Mouse (Mus musculus) layer of hippocampus, adult 18-20 months (tissue): ENCODE results near the gene Eif3f. TPM values are rescaled to one million over a fixed set of nuclear protein-coding genes. Genes with fewer than 3 reads are reported as not detected.
A peak's percentile ranks its signal among the peaks of the same experiment; 100 is the strongest.

ENCODE experiments used
- DNase-seq, 2 experiments: peaks; one replicate each; pipeline ENCODE4 v3.0.0; 2022; ENCODE audit warnings: low spot score in 2 of 2
- total RNA-seq, 2 experiments: library from RNA; stranded (reverse); gene quantifications; 2 replicates each; pipeline ENCODE4 v1.2.3; 2021

Gene Eif3f
- total RNA-seq, 2 experiments from 2014 or later: 101 to 103 TPM

- peak; percentile 60 to 82 for DNase-seq
These were observed 32.6 kb downstream of the Eif3f start for GRCm38 (mm10) chr7:108966742-108967362.

- no peak for DNase-seq
These were observed 34.0 kb downstream of the Eif3f start for GRCm38 (mm10) chr7:108968201-108968600.

GRCm38 (mm10) chr7:108972273-108972672 is 38.1 kb downstream of the Eif3f start:
- no peak for DNase-seq

- no peak for DNase-seq
These were observed 51.9 kb downstream of the Eif3f start for GRCm38 (mm10) chr7:108985934-108986708.

GRCm38 (mm10) chr7:108991207-108991606 is 57.0 kb downstream of the Eif3f start:
- peak in 1 of 2 experiments; percentile 72 for DNase-seq

Other genes with a start within 250 kb of the Eif3f start
- gene Olfr512, start 221.1 kb upstream of the Eif3f start, total RNA-seq: not detected
- not detected for gene Olfr513, start 183.4 kb upstream of the Eif3f start, total RNA-seq
- gene Olfr514, start 108.4 kb upstream of the Eif3f start, total RNA-seq: not detected
- gene Olfr516, start 83.9 kb upstream of the Eif3f start, total RNA-seq: not detected
- not detected for gene Olfr517, start 62.0 kb upstream of the Eif3f start, total RNA-seq
- not detected for gene Olfr518, start 49.4 kb upstream of the Eif3f start, total RNA-seq
- not detected for gene Olfr519, start 40.0 kb upstream of the Eif3f start, total RNA-seq
- gene Nlrp10, start 4.2 kb upstream of the Eif3f start, total RNA-seq: under 1 TPM; 0.32 to 0.38 TPM
- 100 to 1,000 TPM; 179 TPM for gene Tub, start 15.9 kb downstream of the Eif3f start, total RNA-seq
- 10 to 100 TPM; 67.2 to 72.2 TPM for gene Ric3, start 148.9 kb downstream of the Eif3f start, total RNA-seq
- 10 to 100 TPM; 65.6 to 72.7 TPM for gene Lmo1, start 240.8 kb downstream of the Eif3f start, total RNA-seq